In genomic region chr15:103503660-103504059, GRCm38 (mm10) we compare ENCODE assay signal across 10 mouse cellular contexts. TPM values are rescaled to one million over a fixed set of nuclear protein-coding genes. Genes with fewer than 3 reads are reported as not detected.
DNase-seq lines count a peak whose midpoint lies in the region; ATAC-seq and TF ChIP-seq lines count a peak whose summit lies in the region.
"Had no signal": no experiment of that assay in that cellular context is flagged by ENCODE, and none has a peak within 500 bp of the region (broad histone marks: within the 10 kb centered on the region; RNA-seq: fewer than 3 reads in every experiment).

No protein-coding gene starts in this region.

- no peak for TF ChIP-seq POLR2A in heart, adult 2 months (IDR thresholded peaks at IDR 0.05; ENCODE audit: insufficient read depth, low read depth, low read length)

- peaks cover 21% of the 10 kb centered on the region for H3K27me3 ChIP-seq in heart, embryonic 14.5 days (ENCODE audit: control insufficient read depth, insufficient read depth, low read length)
- H3K27me3 ChIP-seq in heart, adult 2 months (ENCODE audit: control insufficient read depth, insufficient read depth, low read length): peaks cover 4% of the 10 kb centered on the region; the same call in 1 of the 2 replicates
- H3K27me3 ChIP-seq in forebrain, embryonic 10.5 days (ENCODE audit: poor library complexity, severe bottlenecking): peaks cover 77% of the 10 kb centered on the region
- peaks cover 29% of the 10 kb centered on the region for H3K27me3 ChIP-seq in limb, embryonic 15.5 days

- H3K4me2 ChIP-seq in heart, embryonic 14.5 days (ENCODE audit: low read length): peak overlapping the region; percentile 98
- peak overlapping the region; percentile 95 for H3K4me2 ChIP-seq in limb, embryonic 15.5 days

- 43% methylated on average over 12 of the region's 12 CpGs for WGBS in heart, embryonic 14.5 days
- WGBS in heart, adult 2 months: 51% methylated on average over 12 of the region's 12 CpGs
- 57% methylated on average over 12 of the region's 12 CpGs for WGBS in forebrain, embryonic 10.5 days
- 46% methylated on average over 12 of the region's 12 CpGs for WGBS in limb, embryonic 15.5 days

- TF ChIP-seq CTCF in heart, adult 2 months (IDR thresholded peaks at IDR 0.05): no peak

- H3K27ac ChIP-seq in heart, embryonic 14.5 days (replicated peaks in 1 of 2; ENCODE audit: control insufficient read depth in 1 of 2, insufficient read depth in 1 of 2, low read depth in 2 of 2, low read length in 2 of 2): no peak overlapping the region
- no peak overlapping the region for H3K27ac ChIP-seq in heart, adult 2 months
- peak overlapping the region; percentile 88 for H3K27ac ChIP-seq in forebrain, embryonic 10.5 days
- no peak overlapping the region for H3K27ac ChIP-seq in limb, embryonic 15.5 days

- H3K36me3 ChIP-seq in heart, embryonic 14.5 days (ENCODE audit: control insufficient read depth, insufficient read depth, low read length): no peaks in the 10 kb centered on the region
- H3K36me3 ChIP-seq in heart, adult 2 months (ENCODE audit: control insufficient read depth, insufficient read depth, low read length): no peaks in the 10 kb centered on the region
- no peaks in the 10 kb centered on the region for H3K36me3 ChIP-seq in forebrain, embryonic 10.5 days (replicated peaks)
- no peaks in the 10 kb centered on the region for H3K36me3 ChIP-seq in limb, embryonic 15.5 days

- H3K79me2 ChIP-seq in heart, adult 2 months (replicated peaks; ENCODE audit: control insufficient read depth, insufficient read depth, low read length): no peaks in the 10 kb centered on the region

- peaks cover 0 to 5% of the 10 kb centered on the region in 2 experiments; a peak in 1 of 4 replicates for H3K4me1 ChIP-seq in heart, embryonic 14.5 days (ENCODE audit: control insufficient read depth in 2 of 2, insufficient read depth in 2 of 2, low read length in 2 of 2)
- peaks cover 2% of the 10 kb centered on the region; the same call in 1 of the 2 replicates for H3K4me1 ChIP-seq in heart, adult 2 months (ENCODE audit: control insufficient read depth, insufficient read depth, low read length)
- H3K4me1 ChIP-seq in forebrain, embryonic 10.5 days: peaks cover 33% of the 10 kb centered on the region
- H3K4me1 ChIP-seq in limb, embryonic 15.5 days: peaks cover 12% of the 10 kb centered on the region; the same call in 1 of the 2 replicates

- no peak for TF ChIP-seq EP300 in heart, adult 2 months (IDR thresholded peaks at IDR 0.05; ENCODE audit: insufficient read depth, low read depth, low read length)

- no peak for DNase-seq in heart, adult 2 months
- peak; percentile 31 for DNase-seq in R1 (ENCODE audit: low read depth, low spot score)
- no peak for DNase-seq in forebrain, embryonic 10.5 days (ENCODE audit: extremely low spot score, low spot score)
- no peak for DNase-seq in lung, postnatal 4 days

- no peaks in the 10 kb centered on the region for H3K9me3 ChIP-seq in heart, embryonic 14.5 days (ENCODE audit: control insufficient read depth, low read length)
- no peaks in the 10 kb centered on the region for H3K9me3 ChIP-seq in forebrain, embryonic 10.5 days
- no peaks in the 10 kb centered on the region for H3K9me3 ChIP-seq in limb, embryonic 15.5 days

- peak overlapping the region in 1 of 2 experiments; percentile 60; a peak in 3 of 4 replicates for H3K4me3 ChIP-seq in heart, embryonic 14.5 days (ENCODE audit: control insufficient read depth in 1 of 2, insufficient read depth in 1 of 2, low read depth in 1 of 2, low read length in 2 of 2)
- no peak overlapping the region for H3K4me3 ChIP-seq in heart, adult 2 months
- H3K4me3 ChIP-seq in forebrain, embryonic 10.5 days: peak overlapping the region; percentile 64
- peak overlapping the region; percentile 59 for H3K4me3 ChIP-seq in limb, embryonic 15.5 days

- no peak for ATAC-seq in heart, embryonic 14.5 days (ENCODE audit: insufficient number of reproducible peaks, insufficient read depth, low FRiP score, low read depth)
- ATAC-seq in limb, embryonic 15.5 days (ENCODE audit: insufficient number of reproducible peaks, low FRiP score, low TSS enrichment, low read depth): 0 out of 2 replicates have a peak, but pooled peaks have one; percentile 11
- no peak for ATAC-seq in megakaryocyte progenitor cell, adult 5-6 weeks (replicated peaks; ENCODE audit: poor library complexity)
- no peak for ATAC-seq in inflammation-experienced regulatory T-cells, adult 6 months

- peak overlapping the region; percentile 70; the same call in 1 of the 2 replicates for H3K9ac ChIP-seq in heart, embryonic 14.5 days (ENCODE audit: low read length)
- H3K9ac ChIP-seq in heart, adult 2 months (ENCODE audit: low read depth, low read length): no peak overlapping the region
- H3K9ac ChIP-seq in limb, embryonic 15.5 days: no peak overlapping the region

- intact Hi-C loops in heart, adult 2 months (cut with DNase I): no loop called here

RNA-seq across cellular contexts. Expression of gene Pde1b, which starts 0.8 kb away (rescaled TPM):
- polyA plus RNA-seq in heart, embryonic 14.5 days (2014; fragmentation: Nextera tagmentation; extraction: Ambion mirVana): 3.6 and 3.7 TPM in 2 replicates
- total RNA-seq in heart, adult 2 months (2021): 1 to 10 TPM in 1 of 2 experiments, under 1 TPM in 1; 0.99 to 1.0 TPM
- polyA plus RNA-seq in heart, adult 2 months (2012; rRNA removed): 2.2 and 2.8 TPM in 2 replicates
- polyA plus RNA-seq in forebrain, embryonic 10.5 days (2016; fragmentation: Nextera tagmentation; extraction: Ambion mirVana): 19.1 and 19.6 TPM in 2 replicates
- polyA plus RNA-seq in limb, embryonic 15.5 days (2015; fragmentation: Nextera tagmentation; extraction: Ambion mirVana): 3.9 and 4.4 TPM in 2 replicates
- 3.8 and 3.9 TPM in 2 replicates for total RNA-seq in megakaryocyte progenitor cell, adult 5-6 weeks (2015)
- total RNA-seq in megakaryocyte progenitor cell, adult 5-6 weeks (2017): 1.3 and 3.3 TPM in 2 replicates
- polyA plus RNA-seq in inflammation-experienced regulatory T-cells, adult 6 months (2017; shearing (Covaris generic)): 1 to 10 TPM; 2.4 to 3.4 (median 3.0) TPM

RNA-seq across cellular contexts. Expression of gene Ppp1r1a, which starts 34.1 kb away (rescaled TPM):
- polyA plus RNA-seq in heart, embryonic 14.5 days (2014; fragmentation: Nextera tagmentation; extraction: Ambion mirVana): 77.9 and 87.1 TPM in 2 replicates
- total RNA-seq in heart, adult 2 months (2021): 10 to 100 TPM in 1 of 2 experiments, 1 to 10 TPM in 1; 9.0 to 11.6 TPM
- polyA plus RNA-seq in heart, adult 2 months (2012; rRNA removed): 3.2 and 5.7 TPM in 2 replicates
- polyA plus RNA-seq in forebrain, embryonic 10.5 days (2016; fragmentation: Nextera tagmentation; extraction: Ambion mirVana): 34.4 and 36.0 TPM in 2 replicates
- 7.6 and 9.0 TPM in 2 replicates for polyA plus RNA-seq in limb, embryonic 15.5 days (2015; fragmentation: Nextera tagmentation; extraction: Ambion mirVana)
- not detected in 2 replicates for total RNA-seq in megakaryocyte progenitor cell, adult 5-6 weeks (2015)
- total RNA-seq in megakaryocyte progenitor cell, adult 5-6 weeks (2017): not detected in 2 replicates
- under 1 TPM in 1 of 3 experiments, not detected in 2; 0.51 TPM for polyA plus RNA-seq in inflammation-experienced regulatory T-cells, adult 6 months (2017; shearing (Covaris generic))
- total RNA-seq: hematopoietic stem cell, adult 5-6 weeks had no signal

RNA-seq across cellular contexts. Expression of gene Nckap1l, which starts 50.1 kb away (rescaled TPM):
- 1.9 and 3.3 TPM in 2 replicates for polyA plus RNA-seq in heart, embryonic 14.5 days (2014; fragmentation: Nextera tagmentation; extraction: Ambion mirVana)
- total RNA-seq in heart, adult 2 months (2021): 1 to 10 TPM; 3.6 to 4.2 TPM
- polyA plus RNA-seq in heart, adult 2 months (2012; rRNA removed): 4.0 and 4.3 TPM in 2 replicates
- 1.2 and 1.3 TPM in 2 replicates for polyA plus RNA-seq in forebrain, embryonic 10.5 days (2016; fragmentation: Nextera tagmentation; extraction: Ambion mirVana)
- 4.4 and 5.0 TPM in 2 replicates for polyA plus RNA-seq in limb, embryonic 15.5 days (2015; fragmentation: Nextera tagmentation; extraction: Ambion mirVana)
- total RNA-seq in megakaryocyte progenitor cell, adult 5-6 weeks (2015): 65.0 and 67.1 TPM in 2 replicates
- 90.8 and 94.4 TPM in 2 replicates for total RNA-seq in megakaryocyte progenitor cell, adult 5-6 weeks (2017)
- 10 to 100 TPM; 78.2 to 92.5 (median 81.4) TPM for polyA plus RNA-seq in inflammation-experienced regulatory T-cells, adult 6 months (2017; shearing (Covaris generic))

RNA-seq across cellular contexts. Expression of gene Gtsf2, which starts 55.4 kb away (rescaled TPM):
- not detected in 2 replicates for polyA plus RNA-seq in heart, embryonic 14.5 days (2014; fragmentation: Nextera tagmentation; extraction: Ambion mirVana)
- total RNA-seq in heart, adult 2 months (2021): not detected
- polyA plus RNA-seq in heart, adult 2 months (2012; rRNA removed): not detected in 2 replicates
- 0.41 TPM in 1 of 2 replicates, not detected in the other for polyA plus RNA-seq in forebrain, embryonic 10.5 days (2016; fragmentation: Nextera tagmentation; extraction: Ambion mirVana)
- not detected in 2 replicates for polyA plus RNA-seq in limb, embryonic 15.5 days (2015; fragmentation: Nextera tagmentation; extraction: Ambion mirVana)
- not detected in 2 replicates for total RNA-seq in megakaryocyte progenitor cell, adult 5-6 weeks (2015)
- total RNA-seq in megakaryocyte progenitor cell, adult 5-6 weeks (2017): not detected in 2 replicates
- not detected for polyA plus RNA-seq in inflammation-experienced regulatory T-cells, adult 6 months (2017; shearing (Covaris generic))
- total RNA-seq: hematopoietic stem cell, adult 5-6 weeks had no signal
- polyA plus RNA-seq: small intestine, adult 2 months had no signal

Comparison
In these comparisons a context has a peak if more than half of its experiments do, and no peak if none do; other contexts are left out.
1. RNA of gene Nckap1l, which starts 50.1 kb away (polyA plus RNA-seq): 78.2 to 92.5 TPM in inflammation-experienced regulatory T-cells, adult 6 months; 4.4 to 5.0 TPM in limb, embryonic 15.5 days, 4.0 to 4.3 TPM in heart, adult 2 months, 1.9 to 3.3 TPM in heart, embryonic 14.5 days and 1.2 to 1.3 TPM in forebrain, embryonic 10.5 days; every median in the first group is over 10 times any median in the second.